Mouse (Mus musculus): ENCODE measurements around the gene Magea2.
"Not testable (repeated sequence)": the region's sequence is repeated elsewhere in the genome, so short reads cannot be mapped to it uniquely, and the experiment has no call there.

Gene Magea2

GRCm38 (mm10) chrX:155093566-155093965 lies at the start of gene Magea2:
Magea2 (minus strand) TSS chrX:155093666.
- DNase-seq (ENCODE audit: low read depth, low spot score): not testable (repeated sequence)

DNA sequence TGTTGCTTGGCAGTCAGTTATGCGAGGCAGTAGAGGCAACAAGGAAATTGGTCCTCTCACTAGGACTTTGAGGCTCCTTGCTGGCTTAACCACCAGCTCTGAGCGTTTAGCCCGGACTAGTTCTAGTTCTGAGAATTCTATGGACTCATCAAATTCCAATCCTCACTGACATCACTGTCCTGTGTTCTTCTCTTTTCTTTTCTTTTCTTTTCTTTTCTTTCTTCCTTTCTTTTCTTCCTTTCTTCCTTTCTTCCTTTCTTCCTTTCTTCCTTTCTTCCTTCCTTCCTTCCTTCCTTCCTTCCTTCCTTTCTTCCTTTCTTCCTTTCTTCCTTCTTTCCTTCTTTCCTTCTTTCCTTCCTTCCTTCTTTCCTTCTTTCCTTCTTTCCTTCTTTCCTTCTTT lies 34.8 kb upstream of the Magea2 start, which contains the start of gene Cldn34b2:
Cldn34b2 (minus strand) TSS at position 101 of the 400 bp plus-strand sequence.
- not testable (repeated sequence) for DNase-seq (ENCODE audit: low read depth, low spot score)

DNA sequence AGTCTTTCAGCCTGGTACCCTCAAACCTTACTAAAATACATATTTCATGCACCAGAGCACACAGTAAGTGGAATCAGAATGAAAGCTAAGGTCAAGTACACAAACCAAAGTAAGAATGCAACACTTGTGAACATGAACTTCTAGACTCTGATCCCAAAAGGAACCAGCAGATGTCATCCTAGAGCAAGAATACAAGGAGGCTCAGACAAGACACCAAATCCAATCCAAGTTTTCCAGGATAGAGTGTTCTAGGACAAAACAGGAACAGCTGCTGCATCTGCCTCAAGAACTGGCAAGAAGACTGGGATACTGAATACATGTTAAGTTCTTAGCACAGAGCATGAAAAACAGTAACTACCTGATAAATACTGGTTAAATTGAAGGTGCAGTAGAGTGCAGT lies 4.6 kb upstream of the Magea2 start:
- DNase-seq (ENCODE audit: low read depth, low spot score): peak; percentile 4

- not testable (repeated sequence) for DNase-seq (ENCODE audit: low read depth, low spot score)
Observed at GRCm38 (mm10) chrX:155089693-155090092, 3.8 kb downstream of the Magea2 start, which contains the start of gene Magea1. Magea1 (minus strand) TSS chrX:155089793.

DNA sequence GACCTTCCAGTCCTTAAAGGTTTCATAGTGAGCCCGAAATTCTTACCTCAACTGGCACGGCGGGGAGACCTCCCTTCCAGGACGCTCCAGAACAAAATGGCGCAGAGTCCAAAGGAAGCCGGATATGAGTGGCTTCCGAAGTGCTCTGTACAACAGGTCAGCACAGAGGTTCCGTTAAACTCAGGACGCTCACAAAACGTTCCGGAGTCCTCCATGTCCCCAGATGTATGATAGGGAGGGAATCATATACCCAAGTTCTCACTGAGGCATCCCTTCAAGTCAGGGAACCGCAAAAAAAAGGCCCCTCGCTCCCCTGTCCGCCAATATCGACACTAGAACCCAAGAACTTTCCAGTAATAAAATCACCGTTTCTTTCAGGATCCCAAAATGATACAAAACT lies 30.4 kb downstream of the Magea2 start, which contains the start of gene Magea5:
Magea5 (minus strand) TSS at position 101 of the 400 bp plus-strand sequence.
- DNase-seq (ENCODE audit: low read depth, low spot score): not testable (repeated sequence)

DNA sequence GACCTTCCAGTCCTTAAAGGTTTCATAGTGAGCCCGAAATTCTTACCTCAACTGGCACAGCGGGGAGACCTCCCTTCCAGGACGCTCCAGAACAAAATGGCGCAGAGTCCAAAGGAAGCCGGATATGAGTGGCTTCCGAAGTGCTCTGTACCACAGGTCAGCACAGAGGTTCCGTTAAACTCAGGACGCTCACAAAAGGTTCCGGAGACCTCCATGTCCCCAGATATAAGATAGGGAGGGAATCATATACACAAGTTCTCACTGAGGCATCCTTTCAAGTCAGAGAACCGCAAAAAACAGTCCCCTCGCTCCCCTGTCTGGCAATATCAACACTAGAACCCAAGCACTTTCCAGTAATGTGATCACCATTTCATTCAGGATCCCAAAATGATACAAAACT lies 97.7 kb downstream of the Magea2 start, which contains the start of gene Magea8:
Magea8 (minus strand) TSS at position 101 of the 400 bp plus-strand sequence.
- DNase-seq (ENCODE audit: low read depth, low spot score): not testable (repeated sequence)
